Mouse (Mus musculus): ENCODE measurements at regions not wholly inside any gene's neighbourhood (a gene's known extent, or its start where the extent isn't known, plus 50 kb on each side); places are given as distances from the start of the nearest gene placed in this dataset.

DNA sequence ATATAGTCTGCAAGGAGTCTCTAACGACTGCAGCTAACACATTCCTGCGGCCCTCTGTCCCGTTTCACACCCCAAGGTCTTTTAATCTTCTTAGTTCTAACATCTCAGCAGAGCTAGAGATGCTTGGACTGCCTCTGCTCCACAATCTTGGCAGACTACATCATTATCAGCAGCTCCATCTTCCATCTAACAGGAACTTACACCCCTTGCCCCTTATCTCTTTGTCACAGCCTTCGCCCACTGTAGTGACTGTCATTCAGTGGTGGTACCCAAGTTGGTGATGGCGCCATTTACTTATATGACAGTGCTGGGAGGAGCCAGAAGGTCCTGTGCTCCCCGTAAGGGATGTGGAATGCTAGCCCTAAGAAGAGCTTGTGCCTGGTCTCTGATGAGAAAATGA, 109.2 kb downstream of the Zfp706 start:
- H3K9ac ChIP-seq (replicated peaks; ENCODE audit: low read depth, low read length), result no peak overlapping the region
- H3K4me1 ChIP-seq (replicated peaks; ENCODE audit: control insufficient read depth, insufficient read depth, low read length), result peaks cover 12% of the 10 kb centered on the region
- no peaks in the 10 kb centered on the region for H3K36me3 ChIP-seq (ENCODE audit: control insufficient read depth, insufficient read depth)
- H3K4me3 ChIP-seq (replicated peaks; ENCODE audit: low read length), result no peak overlapping the region
- no peak for ATAC-seq
- H3K27ac ChIP-seq (ENCODE audit: low read length), result no peak overlapping the region
- WGBS, result 91% methylated on average over 6 of the region's 6 CpGs
- no peak overlapping the region for H3K4me2 ChIP-seq (ENCODE audit: low read length)
- no peaks in the 10 kb centered on the region for H3K9me3 ChIP-seq (ENCODE audit: control insufficient read depth, low read length)
- no peaks in the 10 kb centered on the region for H3K27me3 ChIP-seq (replicated peaks; ENCODE audit: control insufficient read depth, insufficient read depth, low read length)

DNA sequence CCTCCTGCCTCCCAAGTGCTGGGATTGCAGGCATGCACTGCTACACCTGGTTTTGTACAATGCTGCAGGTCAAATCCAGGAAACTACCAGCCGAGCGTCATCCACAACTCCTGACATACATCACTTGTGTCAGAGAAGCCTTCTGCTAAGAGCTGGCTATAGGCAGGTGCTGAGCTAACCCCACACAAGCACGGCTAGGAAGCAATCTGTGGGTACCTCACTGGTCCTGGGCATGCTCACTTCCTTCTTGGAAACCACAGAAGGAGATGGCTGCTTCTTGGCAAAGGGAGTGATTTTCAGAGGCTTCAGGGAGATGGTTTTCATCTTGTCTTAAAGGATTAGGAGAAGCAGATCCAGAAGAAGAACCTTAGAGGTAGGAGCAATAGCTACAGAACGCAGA, 111.3 kb downstream of the Zfp706 start:
- no peak for ATAC-seq
- peaks cover 9% of the 10 kb centered on the region for H3K4me1 ChIP-seq (replicated peaks; ENCODE audit: control insufficient read depth, insufficient read depth, low read length)
- 90% methylated on average over 4 of the region's 4 CpGs for WGBS
- 0 out of 2 replicates have a peak, but pooled peaks cover 2% of the 10 kb centered on the region for H3K27me3 ChIP-seq (replicated peaks; ENCODE audit: control insufficient read depth, insufficient read depth, low read length)
- H3K9ac ChIP-seq (replicated peaks; ENCODE audit: low read depth, low read length), result no peak overlapping the region
- H3K4me2 ChIP-seq (ENCODE audit: low read length), result no peak overlapping the region
- H3K36me3 ChIP-seq (ENCODE audit: control insufficient read depth, insufficient read depth), result no peaks in the 10 kb centered on the region
- H3K27ac ChIP-seq (ENCODE audit: low read length), result no peak overlapping the region
- H3K9me3 ChIP-seq (ENCODE audit: control insufficient read depth, low read length), result no peaks in the 10 kb centered on the region
- no peak overlapping the region for H3K4me3 ChIP-seq (replicated peaks; ENCODE audit: low read length)

DNA sequence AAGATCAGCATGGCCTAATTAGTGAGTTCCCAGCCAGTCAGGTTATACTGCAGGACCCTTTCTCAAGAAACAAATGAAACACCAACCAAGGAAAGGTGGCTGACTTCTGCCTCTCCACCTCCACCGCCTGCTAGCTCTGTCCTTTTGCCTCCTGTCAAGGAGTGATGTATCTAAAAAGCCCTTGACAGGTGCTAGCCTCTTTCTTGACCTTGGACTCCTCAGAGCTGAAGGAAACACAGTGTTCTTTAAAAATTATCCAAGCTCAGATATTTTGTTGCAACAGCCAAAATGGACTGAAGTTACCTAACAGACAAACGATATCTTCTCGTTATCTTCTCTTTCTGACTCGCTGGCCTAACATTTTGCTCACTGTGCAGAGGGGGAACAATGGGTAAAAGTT, 112.5 kb downstream of the Zfp706 start:
- Histone ChIP-seq H3K4me2 (ENCODE audit: low read length) (no peak overlapping the region), H3K4me3 (replicated peaks; ENCODE audit: low read length) (no peak overlapping the region), H3K36me3 (ENCODE audit: control insufficient read depth, insufficient read depth) (no peaks in the 10 kb centered on the region), H3K27ac (ENCODE audit: low read length) (no peak overlapping the region), H3K4me1 (replicated peaks; ENCODE audit: control insufficient read depth, insufficient read depth, low read length) (peaks cover 6% of the 10 kb centered on the region; the same call in 1 of the 2 replicates), H3K27me3 (replicated peaks; ENCODE audit: control insufficient read depth, insufficient read depth, low read length) (0 out of 2 replicates have a peak, but pooled peaks cover 2% of the 10 kb centered on the region), H3K9ac (replicated peaks; ENCODE audit: low read depth, low read length) (no peak overlapping the region), H3K9me3 (ENCODE audit: control insufficient read depth, low read length) (no peaks in the 10 kb centered on the region)
- ATAC-seq, result no peak
- WGBS, result 85% methylated on average over 4 of the region's 4 CpGs

DNA sequence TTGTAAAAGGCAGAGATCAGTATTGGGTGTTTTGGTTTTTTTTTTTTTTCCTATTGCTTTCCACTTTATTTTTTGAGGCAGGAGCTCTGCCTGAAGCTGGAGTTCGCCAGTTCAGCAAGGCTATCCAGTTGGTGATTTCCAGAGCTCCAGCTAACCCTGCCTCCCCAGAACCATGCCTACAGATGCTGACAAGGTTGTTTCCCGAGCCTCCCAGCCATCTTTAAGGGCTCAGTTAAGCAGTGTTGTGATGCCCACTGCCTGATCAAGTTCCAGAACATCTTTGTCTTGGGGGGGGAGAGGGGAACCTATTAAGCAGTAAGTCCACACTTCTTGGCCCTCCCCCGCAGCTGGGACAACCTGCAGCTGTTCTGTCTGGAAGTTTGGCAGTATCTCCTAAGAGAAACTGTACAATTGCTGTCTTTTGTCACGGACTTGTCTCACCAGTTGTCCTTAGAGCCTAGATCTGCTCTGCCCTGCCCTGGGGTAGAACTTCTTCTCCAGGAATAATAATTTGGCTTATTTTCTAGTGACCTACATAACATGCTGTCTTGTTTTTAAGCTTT, 114.1 kb downstream of the Zfp706 start:
- WGBS, result 42% methylated on average over 4 of the region's 4 CpGs
- no peaks in the 10 kb centered on the region for H3K9me3 ChIP-seq (ENCODE audit: control insufficient read depth, low read length)
- H3K27me3 ChIP-seq (replicated peaks; ENCODE audit: control insufficient read depth, insufficient read depth, low read length), result 0 out of 2 replicates have a peak, but pooled peaks cover 2% of the 10 kb centered on the region
- no peaks in the 10 kb centered on the region for H3K36me3 ChIP-seq (ENCODE audit: control insufficient read depth, insufficient read depth)
- no peak overlapping the region for H3K9ac ChIP-seq (replicated peaks; ENCODE audit: low read depth, low read length)
- peaks cover 6% of the 10 kb centered on the region; the same call in 1 of the 2 replicates for H3K4me1 ChIP-seq (replicated peaks; ENCODE audit: control insufficient read depth, insufficient read depth, low read length)
- ATAC-seq, result no peak
- H3K4me3 ChIP-seq (replicated peaks; ENCODE audit: low read length), result no peak overlapping the region
- no peak overlapping the region for H3K4me2 ChIP-seq (ENCODE audit: low read length)
- no peak overlapping the region for H3K27ac ChIP-seq (ENCODE audit: low read length)

DNA sequence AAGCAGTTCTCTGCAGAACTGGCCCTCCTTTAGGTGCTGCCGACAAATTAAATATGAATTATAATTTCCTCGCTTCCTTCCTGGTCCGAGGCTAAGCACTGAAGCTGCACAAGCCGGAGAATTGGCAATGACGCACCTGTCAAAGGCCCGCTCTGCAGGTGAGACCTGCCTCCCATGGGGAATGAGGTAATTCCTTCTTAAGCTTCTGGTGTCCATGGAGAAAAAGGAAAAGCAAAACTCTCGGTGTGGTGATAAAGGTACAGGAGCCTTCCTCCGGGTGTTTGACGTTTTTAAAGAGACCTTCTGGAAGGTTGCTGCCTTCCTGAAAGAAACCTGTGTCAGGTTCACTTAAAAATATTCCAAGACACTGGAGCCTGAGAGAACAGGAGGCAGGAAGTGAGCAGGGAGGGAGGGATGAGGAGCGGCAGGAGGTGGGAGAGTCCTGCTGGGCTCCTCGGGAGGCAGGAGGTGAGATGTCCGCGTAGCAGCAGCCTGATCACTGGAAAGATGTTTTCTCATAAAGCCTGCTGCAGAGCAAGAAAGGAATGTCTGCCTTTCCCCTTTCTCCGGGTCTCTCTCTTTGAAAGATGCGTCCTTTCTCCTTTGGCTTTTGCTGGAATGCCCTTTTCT, 114.9 kb downstream of the Zfp706 start:
- no peaks in the 10 kb centered on the region for H3K9me3 ChIP-seq (ENCODE audit: control insufficient read depth, low read length)
- H3K4me1 ChIP-seq (replicated peaks; ENCODE audit: control insufficient read depth, insufficient read depth, low read length), result peaks cover 6% of the 10 kb centered on the region; the same call in 1 of the 2 replicates
- no peak overlapping the region for H3K27ac ChIP-seq (ENCODE audit: low read length)
- H3K4me2 ChIP-seq (ENCODE audit: low read length), result peak overlapping the region; percentile 13
- no peak overlapping the region for H3K9ac ChIP-seq (replicated peaks; ENCODE audit: low read depth, low read length)
- 0 out of 2 replicates have a peak, but pooled peaks cover 2% of the 10 kb centered on the region for H3K27me3 ChIP-seq (replicated peaks; ENCODE audit: control insufficient read depth, insufficient read depth, low read length)
- H3K36me3 ChIP-seq (ENCODE audit: control insufficient read depth, insufficient read depth), result no peaks in the 10 kb centered on the region
- no peak for ATAC-seq
- WGBS, result 11% methylated on average over 15 of the region's 15 CpGs
- H3K4me3 ChIP-seq (replicated peaks; ENCODE audit: low read length), result no peak overlapping the region

DNA sequence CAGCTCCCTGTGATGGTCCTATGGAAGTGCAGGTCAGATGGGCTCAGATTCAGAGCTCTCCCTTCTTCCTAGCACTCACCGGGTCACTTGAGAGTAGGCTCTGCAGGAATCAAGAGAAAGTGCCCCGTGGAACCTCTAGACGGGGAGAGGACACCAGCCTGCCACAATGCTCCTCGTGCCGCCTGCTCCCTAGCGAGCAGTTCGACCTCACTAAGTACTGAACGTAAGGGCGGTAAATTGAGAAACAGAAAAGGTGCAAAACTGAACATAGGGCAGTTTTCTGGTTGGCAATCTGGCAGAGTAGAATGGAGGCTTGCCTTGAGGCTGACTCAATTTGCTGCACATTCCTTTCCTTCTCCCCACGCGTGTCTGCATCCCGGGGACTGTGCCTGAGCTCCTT, 115.7 kb downstream of the Zfp706 start:
- no peak overlapping the region for H3K9ac ChIP-seq (replicated peaks; ENCODE audit: low read depth, low read length)
- ATAC-seq, result no peak
- whole genome bisulfite sequencing, result 14% methylated on average over 12 of the region's 12 CpGs
- H3K4me3 ChIP-seq (replicated peaks; ENCODE audit: low read length), result no peak overlapping the region
- peaks cover 6% of the 10 kb centered on the region; the same call in 1 of the 2 replicates for H3K4me1 ChIP-seq (replicated peaks; ENCODE audit: control insufficient read depth, insufficient read depth, low read length)
- no peaks in the 10 kb centered on the region for H3K36me3 ChIP-seq (ENCODE audit: control insufficient read depth, insufficient read depth)
- 0 out of 2 replicates have a peak, but pooled peaks cover 2% of the 10 kb centered on the region for H3K27me3 ChIP-seq (replicated peaks; ENCODE audit: control insufficient read depth, insufficient read depth, low read length)
- H3K4me2 ChIP-seq (ENCODE audit: low read length), result no peak overlapping the region
- no peaks in the 10 kb centered on the region for H3K9me3 ChIP-seq (ENCODE audit: control insufficient read depth, low read length)
- no peak overlapping the region for H3K27ac ChIP-seq (ENCODE audit: low read length)

DNA sequence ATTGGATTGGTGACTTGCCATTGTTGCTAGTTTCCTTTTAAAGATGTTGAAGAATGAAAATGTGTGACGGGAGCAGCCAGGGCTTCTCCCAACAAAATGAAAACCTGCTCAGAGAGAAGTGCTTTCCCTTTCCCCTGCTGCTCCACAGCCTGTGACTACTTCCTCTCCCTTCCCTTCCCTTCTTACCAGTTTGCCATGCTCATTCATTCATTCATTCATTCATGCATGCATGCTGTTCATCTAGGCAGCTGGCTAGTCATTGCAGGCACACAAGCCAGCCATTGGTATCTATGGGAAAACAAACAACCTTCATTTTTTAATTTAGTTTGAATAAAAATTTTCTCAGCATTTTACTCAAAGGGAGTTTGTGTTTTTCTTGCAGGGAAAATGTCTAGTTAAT, 116.3 kb downstream of the Zfp706 start:
- Histone ChIP-seq H3K4me1 (replicated peaks; ENCODE audit: control insufficient read depth, insufficient read depth, low read length) (peaks cover 6% of the 10 kb centered on the region; the same call in 1 of the 2 replicates), H3K36me3 (ENCODE audit: control insufficient read depth, insufficient read depth) (no peaks in the 10 kb centered on the region), H3K9ac (replicated peaks; ENCODE audit: low read depth, low read length) (no peak overlapping the region), H3K4me3 (replicated peaks; ENCODE audit: low read length) (no peak overlapping the region), H3K27ac (ENCODE audit: low read length) (no peak overlapping the region), H3K4me2 (ENCODE audit: low read length) (no peak overlapping the region), H3K9me3 (ENCODE audit: control insufficient read depth, low read length) (no peaks in the 10 kb centered on the region), H3K27me3 (replicated peaks; ENCODE audit: control insufficient read depth, insufficient read depth, low read length) (0 out of 2 replicates have a peak, but pooled peaks cover 2% of the 10 kb centered on the region)
- WGBS, result 32% methylated on average over 1 of the region's 1 CpGs
- ATAC-seq, result no peak

DNA sequence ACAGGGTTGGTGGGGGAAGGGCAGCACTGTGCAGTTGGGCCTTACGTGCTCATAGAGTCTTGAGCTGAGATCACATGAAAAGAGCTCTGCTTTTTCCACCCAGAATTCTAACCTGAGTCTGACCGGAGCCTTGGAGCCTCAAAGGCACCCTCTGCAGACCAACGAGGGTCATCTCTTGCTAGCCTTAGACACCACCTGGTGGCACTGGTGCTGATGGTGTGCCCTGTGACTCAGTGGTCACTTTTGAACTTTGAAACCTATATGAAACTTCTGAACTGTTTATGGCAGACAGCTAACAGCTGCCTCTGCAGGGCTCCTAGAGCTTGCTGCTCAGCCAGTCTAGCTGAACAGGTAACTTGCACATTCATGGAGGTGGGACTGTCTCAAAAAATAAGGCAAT, 118.5 kb downstream of the Zfp706 start:
- 77% methylated on average over 3 of the region's 3 CpGs for WGBS
- no peak overlapping the region for H3K9ac ChIP-seq (replicated peaks; ENCODE audit: low read depth, low read length)
- no peaks in the 10 kb centered on the region for H3K9me3 ChIP-seq (ENCODE audit: control insufficient read depth, low read length)
- H3K27me3 ChIP-seq (replicated peaks; ENCODE audit: control insufficient read depth, insufficient read depth, low read length), result 0 out of 2 replicates have a peak, but pooled peaks cover 2% of the 10 kb centered on the region
- H3K36me3 ChIP-seq (ENCODE audit: control insufficient read depth, insufficient read depth), result no peaks in the 10 kb centered on the region
- no peak overlapping the region for H3K4me2 ChIP-seq (ENCODE audit: low read length)
- no peak for ATAC-seq
- H3K4me1 ChIP-seq (replicated peaks; ENCODE audit: control insufficient read depth, insufficient read depth, low read length), result peaks cover 6% of the 10 kb centered on the region; the same call in 1 of the 2 replicates
- no peak overlapping the region for H3K27ac ChIP-seq (ENCODE audit: low read length)
- no peak overlapping the region for H3K4me3 ChIP-seq (replicated peaks; ENCODE audit: low read length)

DNA sequence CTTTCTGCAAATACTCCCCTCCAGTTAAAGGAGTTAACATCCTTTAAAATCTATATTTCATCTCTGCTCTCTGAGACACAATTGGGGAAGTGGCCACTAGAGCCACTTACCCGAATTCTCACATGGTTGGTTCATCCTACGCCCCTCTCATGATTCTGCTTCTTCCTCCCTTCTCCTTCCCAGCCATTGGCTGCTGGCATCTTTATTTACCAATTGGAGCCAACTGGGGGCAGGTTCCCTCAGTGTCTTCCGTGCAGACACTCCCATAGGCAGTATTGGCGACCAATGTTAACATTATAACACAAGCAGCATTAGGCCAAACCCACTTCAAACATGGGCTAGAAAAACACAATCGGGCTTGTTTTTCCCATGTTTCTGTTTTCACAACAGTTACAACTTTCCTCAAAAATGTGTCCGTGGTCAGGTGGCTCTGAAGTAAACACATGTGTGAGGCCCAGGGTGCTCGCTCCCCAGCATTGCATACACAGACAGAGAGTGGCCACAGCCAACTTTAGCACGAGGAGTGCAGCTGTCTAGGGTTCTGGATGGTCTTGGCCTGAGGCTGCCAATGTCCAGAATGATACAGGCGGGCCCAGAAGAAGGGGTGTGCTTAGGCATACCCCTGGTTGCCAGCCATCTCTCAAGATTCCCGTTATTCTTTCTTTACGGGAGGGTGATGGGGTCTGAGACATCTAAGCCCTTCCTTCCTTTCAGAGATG, 119.1 kb downstream of the Zfp706 start:
- H3K27me3 ChIP-seq (replicated peaks; ENCODE audit: control insufficient read depth, insufficient read depth, low read length), result 0 out of 2 replicates have a peak, but pooled peaks cover 2% of the 10 kb centered on the region
- no peak overlapping the region for H3K9ac ChIP-seq (replicated peaks; ENCODE audit: low read depth, low read length)
- no peak for ATAC-seq
- H3K9me3 ChIP-seq (ENCODE audit: control insufficient read depth, low read length), result no peaks in the 10 kb centered on the region
- H3K4me2 ChIP-seq (ENCODE audit: low read length), result no peak overlapping the region
- 86% methylated on average over 11 of the region's 11 CpGs for WGBS
- no peak overlapping the region for H3K27ac ChIP-seq (ENCODE audit: low read length)
- no peak overlapping the region for H3K4me3 ChIP-seq (replicated peaks; ENCODE audit: low read length)
- peaks cover 6% of the 10 kb centered on the region; the same call in 1 of the 2 replicates for H3K4me1 ChIP-seq (replicated peaks; ENCODE audit: control insufficient read depth, insufficient read depth, low read length)
- no peaks in the 10 kb centered on the region for H3K36me3 ChIP-seq (ENCODE audit: control insufficient read depth, insufficient read depth)
